Mouse (Mus musculus) cerebellum, adult 2 months (tissue): ENCODE results near the gene Cdc42bpa.

ENCODE experiments used
- CTCF ChIP-seq: fragments of 200-500 bp; IDR thresholded peaks from 2 replicates; pipeline ENCODE4 v1.5.1; 2011; ENCODE audit warnings: low read depth, mild to moderate bottlenecking, control low read depth, low read length, moderate library complexity, borderline replicate concordance; ENCODE audit not compliant: insufficient read depth
- POLR2A ChIP-seq: fragments of 200-500 bp; IDR thresholded peaks from 2 replicates; pipeline ENCODE4 v1.6.1; 2011; ENCODE audit warnings: low read length, control low read depth, borderline replicate concordance; ENCODE audit not compliant: insufficient read depth

GRCm38 (mm10) chr1:180158648-180159047 is 198.4 kb downstream of the Cdc42bpa start:
- TF ChIP-seq POLR2A (no peak), CTCF (no peak)
